Mouse (Mus musculus) ZHBTc4 (cell line): ENCODE measurements at regions not wholly inside any gene's neighbourhood (a gene's known extent, or its start where the extent isn't known, plus 50 kb on each side); places are given as distances from the start of the nearest gene placed in this dataset.

Experiments
- DNase-seq: peaks from one replicate; pipeline ENCODE4 v3.0.0-alpha.2; 2011; ENCODE audit warnings: low read depth, low spot score

DNA sequence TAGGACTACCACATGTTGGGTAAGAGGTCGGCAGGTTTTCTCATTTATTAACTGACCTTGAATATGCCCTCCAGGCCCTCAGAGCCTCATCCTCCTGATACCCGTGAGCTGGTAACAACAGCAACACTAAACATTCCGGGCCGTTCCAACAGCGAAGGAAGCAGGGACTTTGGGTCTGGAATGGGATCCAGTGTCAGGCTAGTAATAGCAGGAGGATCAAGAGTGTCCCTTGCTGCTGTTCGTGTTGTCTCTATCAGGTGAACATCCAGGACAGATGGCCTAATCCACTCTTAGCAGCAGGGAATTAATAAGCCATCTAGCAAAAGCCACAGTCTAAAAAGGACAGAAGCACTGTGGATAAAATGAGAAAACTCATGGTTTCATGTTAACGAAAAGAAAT lies 106.7 kb downstream of the Cpeb2 start:
- DNase-seq = no peak

DNA sequence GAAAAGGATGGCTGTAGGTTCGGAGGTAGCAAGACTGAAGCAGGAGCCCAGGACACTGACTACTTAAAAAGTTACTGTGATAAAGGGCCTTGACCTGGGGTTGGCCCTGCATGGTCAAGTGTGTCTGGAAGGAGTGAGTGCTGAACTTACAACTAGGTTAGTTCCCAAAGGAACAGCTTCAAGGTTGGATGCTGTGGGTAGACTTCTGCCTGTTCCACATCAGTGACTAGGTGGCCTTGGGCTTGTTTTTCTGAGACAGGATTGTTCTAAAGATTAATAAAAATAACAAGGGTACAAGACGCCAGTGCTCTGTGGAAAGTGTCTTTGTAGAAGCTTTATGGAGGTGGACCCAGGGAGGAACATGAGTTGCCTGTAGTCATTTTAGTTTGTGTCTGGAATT lies 108.5 kb downstream of the Cpeb2 start:
- no peak for DNase-seq

DNA sequence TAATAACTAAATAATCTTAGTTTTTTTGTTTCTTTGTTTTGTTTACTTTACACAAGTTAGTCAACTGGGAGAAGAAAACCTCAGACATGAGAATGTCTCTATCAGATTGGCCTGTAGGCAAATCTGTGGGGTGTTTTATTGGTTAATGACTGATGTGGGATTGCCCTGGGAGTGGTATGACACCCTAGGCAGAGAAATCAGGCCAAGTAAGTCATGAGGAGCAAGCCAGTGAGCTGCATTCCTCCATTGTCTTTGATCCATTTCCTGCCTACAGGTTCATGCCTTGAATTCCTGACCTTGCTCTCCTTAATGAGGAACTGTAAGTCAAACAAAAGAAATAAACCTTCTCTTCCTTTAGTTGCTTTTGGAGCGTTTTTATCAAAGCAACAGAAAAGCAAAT lies 111.5 kb downstream of the Cpeb2 start:
- DNase-seq = no peak

DNA sequence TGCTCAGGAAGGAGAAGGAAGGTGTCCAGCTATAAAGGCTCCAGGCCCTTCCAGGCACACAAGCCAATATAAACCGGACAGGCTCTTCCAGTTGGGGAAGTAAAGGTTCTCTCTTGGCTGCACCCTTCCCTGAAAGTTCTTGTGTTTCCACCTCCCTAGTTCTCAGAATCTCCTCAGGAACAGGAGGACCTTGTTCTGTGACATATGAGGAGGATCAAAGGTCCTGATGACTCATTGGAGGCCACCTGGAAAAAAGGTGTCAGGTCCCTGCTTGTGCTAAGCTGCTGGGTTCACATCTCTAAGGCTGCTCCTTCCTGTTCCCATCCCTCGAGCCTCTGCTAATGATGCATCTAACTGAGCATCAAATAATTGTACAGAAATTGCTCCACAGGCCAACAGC lies 118.0 kb downstream of the Cpeb2 start:
- no peak for DNase-seq

DNA sequence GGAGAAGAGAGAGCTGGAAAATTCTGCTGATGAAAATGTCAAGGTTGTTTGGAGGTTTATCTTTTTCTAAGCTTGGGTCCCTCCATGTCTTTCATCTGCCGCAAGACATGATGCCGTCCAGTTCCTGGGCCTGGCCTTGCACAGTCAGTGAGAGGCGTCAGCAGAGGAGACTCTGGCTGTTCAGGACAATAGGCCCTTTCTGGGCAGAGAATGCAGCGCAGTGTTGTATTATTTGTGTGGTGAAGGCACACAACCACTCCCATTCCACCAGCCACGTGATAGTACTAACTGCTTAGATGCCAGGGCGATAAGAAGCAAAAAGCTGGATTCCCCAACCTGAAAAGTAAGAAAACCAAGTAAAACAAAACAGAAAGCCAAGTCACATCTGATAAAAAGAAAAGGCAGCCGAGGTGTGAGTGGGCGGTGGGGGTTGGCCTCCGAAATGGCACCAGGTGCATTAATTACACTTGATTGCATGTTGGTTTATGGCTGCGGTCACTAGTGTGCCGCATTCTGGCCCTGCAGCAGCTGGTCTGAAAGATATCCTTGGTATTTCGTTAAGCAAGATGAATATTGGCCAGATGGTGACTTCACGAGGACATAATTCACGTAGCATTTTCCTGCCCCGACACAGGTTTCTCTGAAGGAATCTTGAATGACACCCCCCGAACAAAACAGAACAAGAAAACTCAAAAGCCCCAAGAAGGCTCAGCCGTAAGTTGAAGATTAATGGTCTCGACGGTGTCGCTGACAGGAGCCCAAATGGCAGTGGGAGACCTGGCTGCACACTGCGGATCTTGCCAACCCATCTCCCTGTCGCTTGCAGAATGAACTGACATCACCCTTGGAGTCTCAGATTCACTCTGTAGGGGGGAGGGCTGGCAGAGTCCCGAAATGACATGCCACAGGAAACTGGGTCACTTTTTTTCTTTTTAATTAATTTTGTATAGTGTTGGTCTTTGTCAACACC lies 120.3 kb downstream of the Cpeb2 start:
- DNase-seq = no peak

DNA sequence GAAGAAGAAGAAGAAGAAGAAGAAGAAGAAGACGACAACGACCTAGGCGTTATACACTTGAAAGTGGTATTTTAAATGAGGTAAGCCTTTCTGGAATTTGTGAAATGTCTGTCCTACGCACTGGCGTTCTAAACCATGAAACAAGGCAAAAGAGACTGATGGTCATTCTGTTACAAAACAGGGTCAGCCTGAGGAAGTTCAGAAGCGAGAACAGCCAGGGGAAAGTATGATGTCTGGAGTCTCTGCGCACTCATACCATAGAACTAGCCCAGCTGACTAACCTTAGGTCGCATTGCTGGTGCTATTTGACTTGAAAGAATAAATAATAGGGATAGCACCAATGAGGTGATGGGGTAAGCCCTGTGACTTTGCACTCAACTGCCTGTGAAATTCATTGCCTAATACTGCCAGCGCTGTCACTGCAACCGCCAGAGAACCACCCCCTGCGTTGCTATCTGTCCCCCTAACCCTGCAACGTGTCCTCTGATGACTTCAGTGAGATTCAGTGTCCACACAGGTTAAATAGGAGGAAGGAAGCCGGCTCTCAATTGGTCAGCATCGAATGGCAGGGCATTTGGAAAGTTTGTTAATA lies 121.5 kb downstream of the Cpeb2 start:
- no peak for DNase-seq

DNA sequence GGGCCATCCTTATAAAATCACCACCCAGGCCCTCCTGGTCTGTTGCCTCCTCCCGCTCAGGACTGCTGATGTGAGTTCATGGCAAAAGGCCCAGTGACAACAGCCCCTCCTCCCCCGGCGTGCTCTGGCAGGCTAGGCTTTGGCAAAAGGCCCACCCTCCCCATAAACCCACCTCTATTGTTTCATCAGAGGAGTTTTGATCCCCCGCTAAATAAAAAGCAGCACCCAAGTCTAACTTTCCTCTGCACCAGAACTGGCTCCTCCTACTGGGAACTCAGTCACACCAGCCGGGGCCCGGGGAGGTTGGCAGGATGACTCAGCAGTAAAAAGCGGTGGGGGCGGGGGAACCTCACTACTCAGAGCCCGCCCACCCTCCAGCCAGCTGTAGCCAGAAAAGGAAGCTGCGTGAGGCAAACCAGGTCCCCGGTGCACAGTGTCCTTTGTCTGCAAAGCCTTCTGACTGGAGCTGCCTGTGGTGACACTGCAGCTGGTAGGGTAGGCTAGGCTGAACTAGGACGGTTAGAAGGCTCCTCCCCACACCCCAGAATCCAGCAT lies 122.1 kb downstream of the Cpeb2 start:
- DNase-seq = peak; percentile 94

DNA sequence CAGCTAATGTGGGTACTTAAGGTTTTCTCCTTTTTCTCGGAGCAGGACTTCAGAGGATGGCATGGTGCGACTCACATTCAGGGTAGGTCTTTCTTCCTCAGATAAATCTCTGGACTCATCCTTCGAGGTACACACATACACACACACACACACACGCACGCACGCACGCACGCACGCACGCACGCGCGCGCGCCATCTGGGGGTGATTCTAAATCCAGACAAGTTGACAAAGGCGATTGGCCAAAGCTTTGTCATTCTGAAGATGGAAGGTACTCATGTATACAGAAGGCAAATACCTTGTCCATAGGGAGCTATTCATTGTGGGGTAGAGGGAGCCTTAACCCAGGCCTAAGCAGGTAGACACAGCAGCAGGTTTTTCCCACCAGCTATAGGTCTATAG lies 122.9 kb downstream of the Cpeb2 start:
- DNase-seq = peak; percentile 57

DNA sequence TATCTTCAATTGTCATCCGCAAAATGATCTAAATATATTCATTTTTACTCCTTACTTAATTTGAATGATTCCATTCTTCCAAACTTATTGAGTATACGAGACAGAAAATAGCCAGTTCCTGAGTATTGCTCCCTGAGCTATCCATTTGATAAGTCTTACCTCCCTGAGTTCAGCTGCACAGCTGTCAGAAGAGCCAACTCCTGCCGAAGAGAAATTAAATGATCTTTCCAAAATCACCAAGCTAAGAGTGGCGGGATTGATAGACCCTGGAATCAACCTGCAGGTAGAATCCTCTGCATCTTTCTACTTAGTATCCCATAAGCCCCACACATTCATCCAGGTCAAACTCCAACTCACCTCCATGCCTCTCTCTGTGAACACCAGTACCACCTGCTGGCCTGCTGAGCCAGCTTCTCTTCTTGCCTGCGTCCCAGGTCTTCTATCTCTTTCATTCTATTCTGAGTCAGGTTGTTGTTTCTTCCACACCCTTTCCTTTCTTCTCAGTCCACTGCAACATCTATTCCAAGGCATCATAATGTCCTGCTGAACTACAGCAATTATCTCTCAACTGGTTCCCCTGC lies 124.2 kb downstream of the Cpeb2 start:
- DNase-seq = no peak

DNA sequence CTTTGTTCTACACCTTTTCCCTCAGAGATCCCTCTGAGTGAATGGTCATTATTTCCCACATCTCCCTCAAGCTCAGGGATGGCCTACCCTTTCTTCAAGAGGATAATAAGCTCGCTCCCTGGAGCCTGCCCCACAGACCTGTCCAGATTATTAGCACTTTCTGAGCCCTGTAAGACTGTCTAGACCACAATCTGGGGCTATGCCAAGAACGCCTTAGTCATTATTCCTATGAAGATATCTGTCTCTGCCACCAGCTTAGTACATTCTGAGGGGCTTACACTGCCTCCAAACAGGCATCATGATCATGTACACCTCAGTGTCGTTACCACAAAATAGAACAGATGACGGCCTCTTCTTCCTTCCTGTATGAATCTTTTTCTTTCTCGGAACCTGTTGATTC lies 124.9 kb downstream of the Cpeb2 start:
- DNase-seq = no peak

DNA sequence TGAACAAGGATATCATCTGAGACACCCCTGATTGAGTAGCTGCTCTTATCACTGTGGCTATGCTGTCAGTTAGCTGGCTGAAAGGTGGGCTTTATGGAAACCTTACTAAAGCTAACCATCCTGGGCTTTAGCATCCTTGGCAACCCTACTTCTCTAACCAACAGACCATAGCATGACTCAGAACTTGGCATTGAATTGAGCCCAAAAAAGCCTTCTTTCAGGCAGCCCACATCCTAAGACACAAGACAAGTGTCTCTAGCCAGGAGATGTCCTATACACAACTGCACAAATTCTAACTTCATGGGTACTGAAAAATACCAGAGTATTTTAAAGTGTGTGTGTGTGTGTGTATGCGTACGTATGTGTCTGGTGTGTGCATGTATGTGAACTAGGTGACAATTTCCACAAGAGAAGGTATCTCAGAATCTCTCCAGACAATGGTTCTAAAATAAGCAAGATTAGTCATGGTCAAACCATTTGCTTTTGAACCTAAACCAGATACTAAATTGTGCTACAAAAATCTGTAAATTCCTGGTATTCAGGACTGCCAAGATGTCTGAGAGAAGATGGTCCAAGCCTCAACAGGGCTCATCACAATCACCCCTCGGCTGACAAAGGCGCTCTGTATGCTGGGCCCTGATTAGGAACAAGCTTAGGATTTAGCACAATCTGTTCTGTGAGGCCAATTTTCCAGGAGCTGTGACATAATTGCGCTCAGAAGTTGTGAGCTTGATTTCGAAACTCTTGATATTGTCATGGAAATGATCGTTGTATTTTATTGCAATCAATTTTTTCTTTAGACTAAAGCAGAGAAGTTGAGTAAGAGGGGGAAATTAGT lies 126.2 kb downstream of the Cpeb2 start:
- DNase-seq = no peak

DNA sequence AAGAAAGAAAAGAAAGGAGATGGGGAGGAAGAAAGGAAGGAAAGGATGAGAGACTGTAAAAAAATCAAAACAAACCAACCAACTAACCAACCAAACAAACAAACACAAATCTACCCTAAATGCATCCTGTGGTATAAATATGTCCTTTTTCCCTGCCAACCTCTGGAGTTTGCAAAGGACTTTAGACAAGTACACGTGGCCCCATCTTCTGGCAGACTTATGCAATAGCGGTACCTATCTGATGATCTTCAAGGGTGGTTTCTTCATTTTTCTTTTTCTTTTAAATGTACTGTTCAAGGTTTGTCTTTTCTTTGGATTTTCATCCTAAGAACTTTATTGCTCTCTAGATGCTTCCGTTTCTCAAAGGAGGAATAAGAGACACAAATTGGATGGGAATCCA lies 127.3 kb downstream of the Cpeb2 start:
- peak; percentile 43 for DNase-seq

DNA sequence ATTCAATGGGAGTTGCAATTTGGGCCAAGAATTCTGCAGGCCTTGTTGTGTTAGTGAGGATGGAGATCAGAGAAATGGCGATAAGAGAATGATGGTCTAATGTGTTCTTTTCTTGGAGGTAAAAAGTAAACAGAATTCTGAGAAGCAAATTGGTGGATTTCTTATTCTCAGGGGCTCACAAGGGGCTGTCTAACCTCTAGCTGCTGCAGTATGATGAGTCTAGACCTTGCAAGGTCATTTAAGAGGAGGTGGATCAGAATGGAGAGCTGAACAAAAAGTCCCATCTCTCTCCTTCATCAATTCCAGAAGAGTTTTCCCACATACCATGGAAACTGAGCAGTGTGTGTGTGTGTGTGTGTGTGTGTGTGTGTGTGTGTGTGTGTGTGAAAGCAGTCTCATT lies 128.1 kb downstream of the Cpeb2 start:
- DNase-seq = no peak

DNA sequence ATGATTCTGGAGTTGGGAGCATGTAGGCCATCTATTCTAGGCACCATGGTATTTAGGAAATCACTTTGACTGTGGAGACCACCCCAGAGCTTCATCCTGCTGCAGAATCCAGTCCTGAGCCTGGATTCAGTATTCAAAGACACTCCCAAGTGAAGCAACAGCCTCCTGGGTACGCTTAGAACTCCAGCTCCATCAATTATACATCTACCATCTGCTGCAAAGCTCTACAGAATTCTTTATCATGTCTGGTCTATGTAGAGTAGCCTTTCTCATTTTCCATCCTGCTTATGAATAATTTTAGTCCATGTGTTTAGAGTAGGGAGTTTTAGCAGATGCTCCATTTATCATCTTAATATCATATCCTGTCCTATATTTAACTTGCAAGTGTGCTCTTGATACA lies 139.4 kb downstream of the Cpeb2 start:
- DNase-seq = no peak

DNA sequence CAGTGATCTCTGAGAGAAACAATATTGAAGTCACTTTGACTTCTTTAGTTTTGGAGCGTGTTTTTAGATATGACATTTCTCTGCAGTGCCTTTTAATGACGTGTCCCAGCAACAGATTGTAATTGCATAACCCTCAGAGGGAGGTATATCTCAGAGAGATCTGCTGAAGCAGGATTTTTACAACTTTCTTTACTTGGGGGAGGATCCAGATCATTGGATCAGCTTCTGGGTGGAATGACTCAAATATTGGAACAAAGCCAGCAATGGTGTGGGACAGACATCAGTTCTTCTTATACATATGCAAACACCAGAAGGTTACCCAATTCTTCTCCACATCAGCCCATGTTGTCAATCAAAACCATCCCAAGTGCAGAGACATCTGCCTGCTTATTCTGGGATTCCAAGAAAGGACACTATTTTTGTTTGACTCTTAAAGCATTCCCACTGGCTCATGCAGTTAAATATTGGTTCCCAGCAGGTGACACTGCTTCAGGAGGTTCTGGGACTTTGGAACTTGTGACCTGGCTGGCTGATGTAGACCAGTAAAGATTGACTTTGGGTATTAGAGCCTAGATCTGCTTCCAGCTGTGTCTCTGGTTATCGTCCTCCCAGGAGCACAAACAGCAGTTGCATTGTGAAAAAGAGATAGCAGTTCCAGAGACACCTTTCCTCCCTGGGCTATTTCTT lies 130.5 kb upstream of the C1qtnf7 start:
- DNase-seq = no peak

DNA sequence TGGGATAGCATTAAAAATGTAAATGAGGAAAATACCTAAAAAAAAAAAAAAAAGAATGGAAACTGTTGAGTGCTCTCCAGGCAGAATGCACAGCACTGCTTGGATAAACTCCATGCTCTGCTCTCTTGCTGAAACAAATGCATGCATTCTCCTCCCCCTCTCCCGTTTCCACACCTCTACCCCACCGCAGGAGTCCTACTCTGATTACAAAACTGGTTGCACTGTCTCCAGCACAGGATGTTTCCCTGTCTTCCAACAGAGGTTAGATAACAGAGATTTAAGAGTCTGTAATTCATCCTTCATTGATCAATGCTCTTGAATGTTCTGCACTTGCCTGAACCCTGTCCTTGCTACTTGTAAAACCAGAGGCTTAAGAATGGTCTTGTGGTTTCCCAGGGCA lies 124.3 kb upstream of the C1qtnf7 start:
- DNase-seq = no peak

DNA sequence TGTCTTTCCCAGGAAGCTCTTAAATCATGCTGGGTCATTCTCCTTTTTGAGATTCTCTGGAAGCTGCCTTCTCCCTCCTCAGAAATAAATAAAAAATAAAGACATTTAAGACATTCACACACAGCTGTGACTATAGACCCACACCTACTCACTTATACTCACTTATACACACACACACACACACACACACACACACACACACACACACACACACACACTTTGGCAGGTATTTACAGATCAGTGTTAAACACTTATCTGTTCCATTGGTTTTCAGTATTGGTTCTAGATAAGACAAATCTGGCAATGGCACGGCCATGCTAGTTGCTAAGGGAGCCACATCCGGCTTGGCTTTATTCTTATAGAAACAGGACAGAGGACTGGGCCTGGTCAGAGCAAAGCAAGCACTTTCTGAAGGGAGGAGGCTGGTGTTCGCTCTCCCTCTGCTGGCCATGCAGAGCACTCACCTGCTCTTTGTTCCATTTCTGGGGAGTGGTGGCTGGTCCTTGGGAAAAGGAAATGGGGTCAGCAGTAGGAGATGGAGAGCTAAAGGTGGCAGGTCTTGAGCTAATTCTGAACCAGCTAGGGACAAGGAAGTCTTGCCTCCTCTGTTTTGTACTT lies 123.8 kb upstream of the C1qtnf7 start:
- peak; percentile 57 for DNase-seq

DNA sequence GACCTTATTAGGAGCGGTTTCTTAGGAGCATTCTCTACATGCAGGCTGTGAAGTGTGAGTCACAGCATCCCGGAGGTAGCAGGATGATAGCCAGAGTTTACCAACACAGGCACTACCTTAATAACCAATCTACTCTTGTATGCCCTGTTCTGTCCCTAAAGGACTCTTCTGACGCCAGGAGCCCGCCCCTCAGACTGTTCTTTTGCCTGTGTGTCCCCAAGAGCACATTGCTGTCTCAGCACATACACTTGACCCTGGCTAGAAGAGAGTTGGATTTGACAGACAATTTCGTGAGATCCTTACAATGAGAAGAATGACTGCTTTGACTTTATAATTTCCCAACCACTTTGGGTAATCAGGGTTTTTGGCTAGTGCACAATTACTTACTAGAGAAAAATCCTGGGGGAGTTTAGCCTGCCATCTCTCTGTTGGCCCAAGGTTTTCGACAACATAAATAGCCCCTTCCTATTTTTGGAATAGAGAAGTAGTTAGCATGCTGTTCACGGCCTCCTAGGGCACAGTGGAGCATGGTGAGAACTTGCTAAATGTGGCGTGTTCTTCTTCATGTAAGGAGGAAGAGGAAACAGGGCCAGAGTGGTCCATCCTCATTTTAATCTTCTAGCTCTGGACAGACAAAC lies 122.3 kb upstream of the C1qtnf7 start:
- DNase-seq = no peak

DNA sequence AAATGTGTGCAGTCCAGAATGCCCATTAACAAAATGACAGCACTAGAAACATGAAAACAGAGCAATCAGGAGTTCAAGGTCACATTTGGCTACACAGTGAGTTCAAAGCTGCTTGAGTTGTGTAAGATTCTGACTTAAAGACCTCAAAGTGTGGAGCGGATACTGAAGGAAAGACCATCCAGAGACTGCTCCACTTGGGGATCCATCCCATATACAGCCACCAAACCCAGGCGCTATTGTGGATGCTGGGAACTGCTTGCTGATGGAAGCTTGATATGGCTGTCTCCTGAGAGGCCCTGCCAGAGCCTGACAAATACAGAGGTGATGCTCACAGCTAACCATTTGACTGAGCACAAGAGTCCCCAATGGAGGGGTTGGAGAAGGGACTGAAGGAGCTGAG lies 98.1 kb upstream of the C1qtnf7 start:
- no peak for DNase-seq
